Mouse (Mus musculus): Measurements from ENCODE around the gene L3hypdh.
"Not testable (repeated sequence)": the region's sequence is repeated elsewhere in the genome, so short reads cannot be mapped to it uniquely, and the experiment has no call there.

Gene L3hypdh

GRCm38 (mm10) chr12:72053303-72053702 lies 31.9 kb downstream of the L3hypdh start:
- DNase-seq (ENCODE audit: low spot score) = peak; percentile 31

- no peak for DNase-seq (ENCODE audit: low spot score)
Observed at GRCm38 (mm10) chr12:72052571-72052970, 32.7 kb downstream of the L3hypdh start.

GRCm38 (mm10) chr12:72050821-72051220 lies 34.4 kb downstream of the L3hypdh start:
- no peak for DNase-seq (ENCODE audit: low spot score)

- DNase-seq (ENCODE audit: low spot score) = not testable (repeated sequence)
Observed at GRCm38 (mm10) chr12:72050156-72050555, 35.1 kb downstream of the L3hypdh start.

- peak; percentile 21 for DNase-seq (ENCODE audit: low spot score)
Observed at GRCm38 (mm10) chr12:72047513-72047912, 37.7 kb downstream of the L3hypdh start.

- DNase-seq (ENCODE audit: low spot score) = no peak
Observed at GRCm38 (mm10) chr12:72041238-72041637, 44.0 kb downstream of the L3hypdh start.

- DNase-seq (ENCODE audit: low spot score) = no peak
Observed at GRCm38 (mm10) chr12:72039501-72039900, 45.7 kb downstream of the L3hypdh start.

- no peak for DNase-seq (ENCODE audit: low spot score)
Observed at GRCm38 (mm10) chr12:72038866-72039265, 46.4 kb downstream of the L3hypdh start.

GRCm38 (mm10) chr12:72037049-72037448 lies 48.2 kb downstream of the L3hypdh start:
- no peak for DNase-seq (ENCODE audit: low spot score)

GRCm38 (mm10) chr12:72036097-72036661 lies 49.1 kb downstream of the L3hypdh start:
- DNase-seq (ENCODE audit: low spot score) = no peak

GRCm38 (mm10) chr12:72031794-72032193 lies 53.4 kb downstream of the L3hypdh start:
- DNase-seq (ENCODE audit: low spot score) = no peak

- no peak for DNase-seq (ENCODE audit: low spot score)
Observed at GRCm38 (mm10) chr12:72031171-72031570, 54.1 kb downstream of the L3hypdh start.

GRCm38 (mm10) chr12:72025275-72025795 lies 59.9 kb downstream of the L3hypdh start:
- DNase-seq (ENCODE audit: low spot score) = no peak

- no peak for DNase-seq (ENCODE audit: low spot score)
Observed at GRCm38 (mm10) chr12:72023572-72023971, 61.7 kb downstream of the L3hypdh start.

Measured in lung, postnatal 25 days (tissue).